Mouse (Mus musculus): ENCODE results near the gene Dnajc25.

Gene Dnajc25

GRCm38 (mm10) chr4:59051081-59051480, 56.2 kb downstream of the Dnajc25 start:
- intact Hi-C loops (cut with DNase I) = no loop called here

GRCm38 (mm10) chr4:59057929-59058328, 63.1 kb downstream of the Dnajc25 start:
- intact Hi-C loops (cut with DNase I) = no loop called here

DNA sequence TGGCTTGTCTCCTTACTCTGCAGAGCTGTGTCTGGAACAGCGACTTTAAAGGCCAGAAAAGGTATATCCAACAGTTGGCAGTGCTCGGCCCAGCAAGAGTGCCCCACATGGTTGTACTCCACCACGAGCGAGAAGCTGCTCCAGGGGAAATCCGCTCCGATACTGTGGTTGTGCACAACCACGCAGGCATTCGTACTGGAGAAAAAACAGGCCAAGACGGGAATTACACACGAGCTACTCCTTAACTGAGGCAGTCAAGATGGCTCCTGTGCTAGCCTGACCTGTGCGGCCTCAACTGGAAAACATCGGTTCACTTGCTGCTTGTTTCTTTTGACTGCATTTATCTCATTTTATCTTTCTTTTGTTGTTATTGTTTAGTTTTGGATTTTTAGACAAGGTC, 67.7 kb downstream of the Dnajc25 start:
- intact Hi-C loops (cut with DNase I) = no loop called here

GRCm38 (mm10) chr4:59069276-59069675, 74.4 kb downstream of the Dnajc25 start:
- intact Hi-C loops (cut with DNase I) = no loop called here
